In the genomic region with DNA sequence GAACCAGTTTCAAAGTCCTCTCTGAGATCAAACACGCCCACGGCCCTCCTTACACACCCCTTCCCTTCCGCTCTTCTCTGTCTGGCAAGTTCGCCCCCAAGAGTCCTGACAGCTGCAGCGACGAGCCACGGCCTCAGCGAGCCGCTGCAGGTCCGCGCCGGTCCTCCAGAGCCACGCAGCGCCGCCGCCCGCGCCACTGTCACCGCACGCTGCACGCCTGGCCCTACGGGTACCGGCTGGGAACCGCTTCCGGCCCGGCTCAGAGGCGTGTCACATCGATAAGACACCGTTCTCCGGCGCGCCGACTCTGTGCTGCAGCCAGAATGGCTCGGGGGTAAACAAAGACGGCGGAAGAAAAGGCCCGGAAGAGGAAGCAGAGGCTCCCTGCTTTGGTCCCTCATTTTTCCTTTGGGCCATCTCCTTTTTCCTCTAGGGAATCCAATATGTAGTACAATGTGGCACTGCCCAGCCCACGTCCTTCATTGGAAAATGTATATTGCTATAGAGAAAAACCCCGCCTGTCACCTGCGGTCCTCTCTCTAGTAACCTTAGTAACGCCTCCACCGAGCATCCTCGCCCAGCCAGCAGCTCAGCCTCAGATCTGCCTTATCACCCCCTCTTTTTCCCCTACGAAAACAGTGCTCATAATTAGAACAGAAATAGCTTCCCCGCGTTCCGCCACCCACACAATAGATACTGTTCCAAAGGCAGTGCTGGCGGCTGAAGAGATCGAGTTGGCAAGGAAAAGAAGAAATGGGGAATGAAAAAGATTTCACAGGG, we compare ENCODE assay signal across 8 mouse cellular contexts. TPM values are rescaled to one million over a fixed set of nuclear protein-coding genes. Genes with fewer than 3 reads are reported as not detected.
A peak's percentile ranks its signal among the peaks of the same experiment; 100 is the strongest.
DNase-seq lines count a peak whose midpoint lies in the region; ATAC-seq and TF ChIP-seq lines count a peak whose summit lies in the region.

Fra10ac1 (minus strand) TSS at position 252 of the 780 bp plus-strand sequence.

- H3K27me3 ChIP-seq in embryonic facial prominence, embryonic 13.5 days, result no peaks in the 10 kb centered on the region
- H3K27me3 ChIP-seq in heart, adult 2 months (ENCODE audit: control insufficient read depth, insufficient read depth, low read length), result no peaks in the 10 kb centered on the region
- no peaks in the 10 kb centered on the region for H3K27me3 ChIP-seq in limb, embryonic 14.5 days (ENCODE audit: control insufficient read depth, insufficient read depth, low read length)
- no peaks in the 10 kb centered on the region for H3K27me3 ChIP-seq in midbrain, postnatal 0 days (ENCODE audit: insufficient read depth, low read length)

- H3K79me2 ChIP-seq in heart, adult 2 months (replicated peaks; ENCODE audit: control insufficient read depth, insufficient read depth, low read length), result no peaks in the 10 kb centered on the region; the same call in 1 of the 2 replicates

- DNase-seq in 3134 (ENCODE audit: extremely low read depth, insufficient read length, low spot score), result peak; percentile 90
- peak; percentile 94 for DNase-seq in adrenal gland, postnatal 36 days
- DNase-seq in heart, adult 2 months, result peak; percentile 90 to 92
- peak; percentile 81 to 87 for DNase-seq in kidney, adult 8-10 months
- DNase-seq in limb, embryonic 14.5 days (ENCODE audit: low spot score), result peak; percentile 81
- peak; percentile 96 for DNase-seq in midbrain, postnatal 0 days (ENCODE audit: low spot score)
- peak; percentile 72 to 83 for DNase-seq in spleen, postnatal 14 days (ENCODE audit: low spot score in 2 of 2)

- H3K36me3 ChIP-seq in embryonic facial prominence, embryonic 13.5 days, result peaks cover 3% of the 10 kb centered on the region; the same call in 1 of the 2 replicates
- 0 out of 2 replicates have a peak, but pooled peaks cover 2% of the 10 kb centered on the region for H3K36me3 ChIP-seq in heart, adult 2 months (ENCODE audit: control insufficient read depth, insufficient read depth, low read length)
- H3K36me3 ChIP-seq in limb, embryonic 14.5 days (ENCODE audit: control insufficient read depth, insufficient read depth, low read length), result 0 out of 2 replicates have a peak, but pooled peaks cover 3% of the 10 kb centered on the region
- no peaks in the 10 kb centered on the region for H3K36me3 ChIP-seq in midbrain, postnatal 0 days (ENCODE audit: insufficient read depth, low read length)

- TF ChIP-seq POLR2A in heart, adult 2 months (IDR thresholded peaks at IDR 0.05; ENCODE audit: insufficient read depth, low read depth, low read length), result peak; percentile 65
- TF ChIP-seq POLR2A in limb, embryonic 14.5 days (IDR thresholded peaks at IDR 0.05; ENCODE audit: borderline replicate concordance, extremely low read depth, insufficient read depth, insufficient read length), result 0 out of 2 replicates have a peak, but pooled peaks have one; percentile 25

- H3K9ac ChIP-seq in embryonic facial prominence, embryonic 13.5 days, result peak within 1 kb of the TSS; percentile 78
- H3K9ac ChIP-seq in heart, adult 2 months (ENCODE audit: low read depth, low read length), result peak within 1 kb of the TSS; percentile 87
- H3K9ac ChIP-seq in limb, embryonic 14.5 days (ENCODE audit: low read depth, low read length, severe bottlenecking), result peak within 1 kb of the TSS; percentile 70
- peak within 1 kb of the TSS; percentile 66 for H3K9ac ChIP-seq in midbrain, postnatal 0 days (replicated peaks; ENCODE audit: low read length, poor library complexity, severe bottlenecking)

- no peaks in the 10 kb centered on the region; the same call in 1 of the 2 replicates for H3K9me3 ChIP-seq in embryonic facial prominence, embryonic 13.5 days
- H3K9me3 ChIP-seq in limb, embryonic 14.5 days (ENCODE audit: control insufficient read depth, low read length), result no peaks in the 10 kb centered on the region
- H3K9me3 ChIP-seq in midbrain, postnatal 0 days (ENCODE audit: low read length), result no peaks in the 10 kb centered on the region

- peaks cover 8% of the 10 kb centered on the region; the same call in 1 of the 2 replicates for H3K4me1 ChIP-seq in embryonic facial prominence, embryonic 13.5 days
- H3K4me1 ChIP-seq in heart, adult 2 months (ENCODE audit: control insufficient read depth, insufficient read depth, low read length), result peaks cover 5% of the 10 kb centered on the region
- peaks cover 7% of the 10 kb centered on the region; the same call in 1 of the 2 replicates for H3K4me1 ChIP-seq in limb, embryonic 14.5 days (ENCODE audit: control insufficient read depth, insufficient read depth, low read length)
- H3K4me1 ChIP-seq in midbrain, postnatal 0 days (ENCODE audit: insufficient read depth, low read length), result peaks cover 4% of the 10 kb centered on the region; the same call in 1 of the 2 replicates

- intact Hi-C loops in heart, adult 2 months (cut with DNase I), result loop anchor here (10.0 kb wide), 1 partner anchor 169 kb away; the partner anchor contains the start of gene Cep55

- peak within 1 kb of the TSS; percentile 73 for H3K4me2 ChIP-seq in embryonic facial prominence, embryonic 13.5 days
- H3K4me2 ChIP-seq in limb, embryonic 14.5 days (replicated peaks; ENCODE audit: low read depth, low read length, severe bottlenecking), result peak within 1 kb of the TSS; percentile 77
- H3K4me2 ChIP-seq in midbrain, postnatal 0 days (ENCODE audit: low read depth, low read length, poor library complexity, severe bottlenecking), result peak within 1 kb of the TSS; percentile 53

- H3K4me3 ChIP-seq in embryonic facial prominence, embryonic 13.5 days, result peak within 1 kb of the TSS; percentile 65
- H3K4me3 ChIP-seq in heart, adult 2 months, result peak within 1 kb of the TSS; percentile 57
- peak within 1 kb of the TSS; percentile 68 for H3K4me3 ChIP-seq in limb, embryonic 14.5 days (replicated peaks; ENCODE audit: low read length)
- H3K4me3 ChIP-seq in midbrain, postnatal 0 days (ENCODE audit: low read depth, low read length), result peak within 1 kb of the TSS; percentile 49

- under 1% methylated on average over 49 of the region's 49 CpGs for WGBS in embryonic facial prominence, embryonic 13.5 days
- under 1% methylated on average over 49 of the region's 49 CpGs for WGBS in heart, adult 2 months
- under 1% methylated on average over 49 of the region's 49 CpGs for WGBS in limb, embryonic 14.5 days
- under 1% methylated on average over 49 of the region's 49 CpGs for WGBS in midbrain, postnatal 0 days

- peak; percentile 93 for ATAC-seq in embryonic facial prominence, embryonic 13.5 days (ENCODE audit: insufficient number of reproducible peaks, insufficient read depth, low FRiP score, low TSS enrichment, low read depth)
- peak; percentile 97 for ATAC-seq in limb, embryonic 14.5 days (ENCODE audit: low FRiP score, low read depth)
- ATAC-seq in midbrain, postnatal 0 days (ENCODE audit: low FRiP score), result peak; percentile 98

- peak; percentile 61 for TF ChIP-seq CTCF in heart, adult 2 months (IDR thresholded peaks at IDR 0.05)
- TF ChIP-seq CTCF in midbrain, postnatal 0 days (IDR thresholded peaks at IDR 0.05), result peak; percentile 80

- peak; percentile 36; the same call in 1 of the 2 replicates for TF ChIP-seq EP300 in heart, adult 2 months (IDR thresholded peaks at IDR 0.05; ENCODE audit: insufficient read depth, low read depth, low read length)

- peak within 1 kb of the TSS; percentile 89 for H3K27ac ChIP-seq in embryonic facial prominence, embryonic 13.5 days
- H3K27ac ChIP-seq in heart, adult 2 months, result peak within 1 kb of the TSS; percentile 78
- H3K27ac ChIP-seq in limb, embryonic 14.5 days (replicated peaks; ENCODE audit: low read depth, low read length), result peak within 1 kb of the TSS; percentile 79
- H3K27ac ChIP-seq in midbrain, postnatal 0 days (ENCODE audit: low read depth, low read length), result peak within 1 kb of the TSS; percentile 93

RNA-seq across cellular contexts. Expression of gene Fra10ac1, which starts in this region (rescaled TPM):
- total RNA-seq in adrenal gland, postnatal 36 days (2021), result 10 to 100 TPM; 13.4 to 13.7 TPM
- polyA plus RNA-seq in embryonic facial prominence, embryonic 13.5 days (2015; fragmentation: Nextera tagmentation; extraction: Ambion mirVana), result 46.0 and 48.0 TPM in 2 replicates
- total RNA-seq in heart, adult 2 months (2021), result 10 to 100 TPM; 12.2 to 12.9 TPM
- polyA plus RNA-seq in heart, adult 2 months (2012; rRNA removed), result 4.7 and 5.6 TPM in 2 replicates
- 16.7 and 30.9 TPM in 2 replicates for polyA plus RNA-seq in limb, embryonic 14.5 days (2012; rRNA removed)
- 32.4 and 33.6 TPM in 2 replicates for polyA plus RNA-seq in limb, embryonic 14.5 days (2014; fragmentation: Nextera tagmentation; extraction: Ambion mirVana)
- total RNA-seq in midbrain, postnatal 0 days (2014; rRNA removed), result 4.9 and 10.1 TPM in 2 replicates
- 25.5 and 31.4 TPM in 2 replicates for polyA plus RNA-seq in midbrain, postnatal 0 days (2015; fragmentation: Nextera tagmentation; extraction: Ambion mirVana)

Comparison
In these comparisons a context has a peak if more than half of its experiments do, and no peak if none do; other contexts are left out.
1. Peak in every context shown above with its lines: DNase-seq, ATAC-seq, H3K4me3 ChIP-seq and H3K27ac ChIP-seq.